Mouse (Mus musculus) neutrophil, adult 5-6 weeks (primary cell): ENCODE measurements around the gene Stx18. TPM values are rescaled to one million over a fixed set of nuclear protein-coding genes. Genes with fewer than 3 reads are reported as not detected.
A peak's percentile ranks its signal among the peaks of the same experiment; 100 is the strongest.

ENCODE experiments used
- ATAC-seq: fragments of 151-379, 151-347 bp; 2 replicates; pipeline ENCODE4 v1.8.0; 2017; ENCODE audit warnings: mild to moderate bottlenecking, moderate TSS enrichment; ENCODE audit not compliant: insufficient number of reproducible peaks, poor library complexity, low FRiP score, severe bottlenecking; ENCODE audit errors: extremely low read depth
- total RNA-seq: library from RNA; stranded (forward); fragments of 200-1000 nt; gene quantifications from 2 replicates; pipeline ENCODE4 v1.2.3, GENCODE M21; 2017

Stx18 gene
- 25.7 and 29.7 TPM in 2 replicates for total RNA-seq

- peak; percentile 81 for ATAC-seq
These were observed at the start of gene Stx18 for GRCm38 (mm10) chr5:38038710-38039592. Stx18 (plus strand) TSS chr5:38038742.

GRCm38 (mm10) chr5:37992346-37992745 is 46.2 kb upstream of the Stx18 start:
- no peak for ATAC-seq

- ATAC-seq, result no peak
These were observed 39.7 kb upstream of the Stx18 start for GRCm38 (mm10) chr5:37998805-37999204.

GRCm38 (mm10) chr5:38002573-38002972 is 36.0 kb upstream of the Stx18 start:
- ATAC-seq, result no peak

GRCm38 (mm10) chr5:38004746-38005145 is 33.8 kb upstream of the Stx18 start:
- ATAC-seq, result no peak

- no peak for ATAC-seq
These were observed 31.9 kb upstream of the Stx18 start for GRCm38 (mm10) chr5:38006415-38007347.

GRCm38 (mm10) chr5:38009071-38009470 is 29.5 kb upstream of the Stx18 start:
- no peak for ATAC-seq

GRCm38 (mm10) chr5:38014916-38015315 is 23.6 kb upstream of the Stx18 start:
- ATAC-seq, result no peak

GRCm38 (mm10) chr5:38016945-38017344 is 21.6 kb upstream of the Stx18 start:
- ATAC-seq, result no peak

GRCm38 (mm10) chr5:38027656-38028055 is 10.9 kb upstream of the Stx18 start:
- no peak for ATAC-seq

GRCm38 (mm10) chr5:38038274-38038673 is 268 bp upstream of the Stx18 start:
- no peak for ATAC-seq

- no peak for ATAC-seq
These were observed 1.3 kb downstream of the Stx18 start for GRCm38 (mm10) chr5:38039796-38040195.

- ATAC-seq, result no peak
These were observed 6.4 kb downstream of the Stx18 start for GRCm38 (mm10) chr5:38044923-38045322.

- no peak for ATAC-seq
These were observed 9.6 kb downstream of the Stx18 start for GRCm38 (mm10) chr5:38048177-38048576.

GRCm38 (mm10) chr5:38061051-38061450 is 22.5 kb downstream of the Stx18 start:
- ATAC-seq, result no peak

GRCm38 (mm10) chr5:38062709-38063108 is 24.2 kb downstream of the Stx18 start:
- ATAC-seq, result no peak

- no peak for ATAC-seq
These were observed 24.8 kb downstream of the Stx18 start for GRCm38 (mm10) chr5:38063339-38063738.

- no peak for ATAC-seq
These were observed 25.6 kb downstream of the Stx18 start for GRCm38 (mm10) chr5:38064043-38064575.

- no peak for ATAC-seq
These were observed 26.2 kb downstream of the Stx18 start for GRCm38 (mm10) chr5:38064701-38065100.
